Mouse (Mus musculus) limb, embryonic 14.5 days (tissue): ENCODE data around the gene Hbq1b. TPM values are rescaled to one million over a fixed set of nuclear protein-coding genes. Genes with fewer than 3 reads are reported as not detected.

Experiments
- ATAC-seq: fragments of 200-750 bp; cut with Nextera tagmentation; 2 replicates; pipeline ENCODE4 v1.8.0; 2017; ENCODE audit warnings: low read depth, moderate number of reproducible peaks, moderate TSS enrichment; ENCODE audit not compliant: low FRiP score
- DNase-seq: peaks from one replicate; pipeline ENCODE4 v3.0.0-alpha.2; 2015; ENCODE audit warnings: low spot score
- H3K27ac ChIP-seq: fragments of 300-500 bp; sonication (generic); replicated peaks from 2 replicates; pipeline ENCODE4 v1.5.1; 2014; ENCODE audit warnings: low read depth, mild to moderate bottlenecking, low read length, moderate library complexity, mixed read lengths
- H3K27me3 ChIP-seq: fragments of 300-500 bp; sonication (generic); 2 replicates; pipeline ENCODE4 v1.6.1; 2014; ENCODE audit warnings: low read length, mixed read lengths; ENCODE audit not compliant: control insufficient read depth, insufficient read depth
- H3K36me3 ChIP-seq: fragments of 300-500 bp; sonication (generic); 2 replicates; pipeline ENCODE4 v1.6.1; 2014; ENCODE audit warnings: mild to moderate bottlenecking, low read length, moderate library complexity, mixed read lengths; ENCODE audit not compliant: control insufficient read depth, insufficient read depth
- H3K4me1 ChIP-seq: fragments of 300-500 bp; sonication (generic); 2 replicates; pipeline ENCODE4 v1.6.1; 2014; ENCODE audit warnings: antibody characterized with exemption, low read length, mixed read lengths; ENCODE audit not compliant: control insufficient read depth, insufficient read depth
- H3K4me2 ChIP-seq: fragments of 300-500 bp; sonication (generic); replicated peaks from 2 replicates; pipeline ENCODE4 v1.6.1; 2014; ENCODE audit warnings: low read depth, mild to moderate bottlenecking, low read length, moderate library complexity; ENCODE audit not compliant: severe bottlenecking
- H3K4me3 ChIP-seq: fragments of 300-500 bp; sonication (generic); replicated peaks from 2 replicates; pipeline ENCODE4 v1.5.1; 2014; ENCODE audit warnings: low read length
- H3K9ac ChIP-seq: fragments of 300-500 bp; sonication (generic); 2 replicates; pipeline ENCODE4 v1.6.1; 2014; ENCODE audit warnings: mild to moderate bottlenecking, low read depth, low read length, moderate library complexity; ENCODE audit not compliant: severe bottlenecking
- H3K9me3 ChIP-seq: fragments of 300-500 bp; sonication (generic); 2 replicates; pipeline ENCODE4 v1.6.1; 2016; ENCODE audit warnings: low read length; ENCODE audit not compliant: control insufficient read depth
- POLR2A ChIP-seq: fragments of 200-500 bp; IDR thresholded peaks from 2 replicates; pipeline ENCODE4 v1.8.0; 2012; ENCODE audit warnings: inconsistent platforms, mild to moderate bottlenecking, moderate library complexity, borderline replicate concordance; ENCODE audit not compliant: insufficient read depth, insufficient read length; ENCODE audit errors: extremely low read depth
- WGBS: fragments of 180-500 bp; shearing (Covaris S2); extraction: QIAGEN DNeasy Blood & Tissue Kit; methylation state at CpG from one replicate; pipeline ENCODE4 v1.1.7; 2014; 5-methylcytosine and 5-hydroxymethylcytosine counted together
- polyA plus RNA-seq, 2 experiments: library from polyadenylated mRNA; depleted of rRNA in 1 of 2; stranded (reverse) in 1 of 2; unstranded in 1 of 2; fragments of >200 nt; fragmentation: Nextera tagmentation in 1 of 2; extraction: Ambion mirVana in 1 of 2; gene quantifications; 2 replicates each; pipeline versions ENCODE4 v1.2.1 to v1.2.3; 2012 to 2014

Hbq1b gene
- polyA plus RNA-seq, 2 experiments: 0.87 to 1.1 TPM

GRCm38 (mm10) chr11:32316009-32316408 is 29.2 kb downstream of the Hbq1b start:
- 80% methylated on average over 3 of the region's 3 CpGs for WGBS
- Histone ChIP-seq H3K4me3 (no peak overlapping the region), H3K9ac (no peak overlapping the region), H3K4me2 (no peak overlapping the region), H3K9me3 (no peaks in the 10 kb centered on the region), H3K4me1 (no peaks in the 10 kb centered on the region), H3K27ac (no peak overlapping the region), H3K36me3 (no peaks in the 10 kb centered on the region), H3K27me3 (no peaks in the 10 kb centered on the region)
- ATAC-seq (no peak), DNase-seq (no peak)
- TF ChIP-seq POLR2A: no peak

GRCm38 (mm10) chr11:32320507-32321195 is 33.9 kb downstream of the Hbq1b start:
- ATAC-seq: peak; percentile 53
- H3K9me3 ChIP-seq: no peaks in the 10 kb centered on the region
- 66% methylated on average over 11 of the region's 11 CpGs for WGBS
- no peaks in the 10 kb centered on the region for H3K27me3 ChIP-seq
- H3K9ac ChIP-seq: no peak overlapping the region
- H3K4me2 ChIP-seq: no peak overlapping the region
- no peak overlapping the region for H3K27ac ChIP-seq
- H3K4me1 ChIP-seq: no peaks in the 10 kb centered on the region
- no peaks in the 10 kb centered on the region for H3K36me3 ChIP-seq
- H3K4me3 ChIP-seq: no peak overlapping the region
- TF ChIP-seq POLR2A: no peak
- DNase-seq: no peak

DNA sequence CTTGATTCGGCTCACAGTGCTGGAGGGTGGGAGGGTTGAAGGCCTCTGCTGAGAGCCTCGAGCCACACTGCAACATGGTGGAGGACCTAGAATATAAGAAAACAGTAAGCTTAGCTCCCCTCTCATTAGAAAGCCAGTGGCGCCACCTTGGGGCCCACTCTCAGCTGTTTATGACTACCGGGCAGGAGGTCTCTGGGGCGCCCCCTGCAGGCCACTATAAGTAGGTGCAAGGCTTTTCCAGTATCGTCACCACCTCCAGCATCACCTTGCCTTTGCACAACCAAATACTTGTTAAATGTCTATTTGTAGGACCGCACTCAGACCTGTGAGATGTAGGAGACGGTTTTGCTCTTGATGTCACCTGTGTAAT is 34.4 kb downstream of the Hbq1b start:
- no peaks in the 10 kb centered on the region for H3K9me3 ChIP-seq
- DNase-seq (peak; percentile 62), ATAC-seq (no peak)
- no peak overlapping the region for H3K4me3 ChIP-seq
- H3K27me3 ChIP-seq: no peaks in the 10 kb centered on the region
- 36% methylated on average over 8 of the region's 8 CpGs for WGBS
- H3K4me1 ChIP-seq: no peaks in the 10 kb centered on the region
- no peaks in the 10 kb centered on the region for H3K36me3 ChIP-seq
- no peak overlapping the region for H3K9ac ChIP-seq
- no peak for TF ChIP-seq POLR2A
- no peak overlapping the region for H3K4me2 ChIP-seq
- H3K27ac ChIP-seq: no peak overlapping the region

- Histone ChIP-seq H3K4me3 (no peak overlapping the region), H3K4me1 (no peaks in the 10 kb centered on the region), H3K27me3 (no peaks in the 10 kb centered on the region), H3K9ac (no peak overlapping the region), H3K9me3 (no peaks in the 10 kb centered on the region), H3K27ac (no peak overlapping the region), H3K4me2 (peak overlapping the region; percentile 30; the same call in 1 of the 2 replicates), H3K36me3 (no peaks in the 10 kb centered on the region)
- DNase-seq (peak; percentile 90), ATAC-seq (peak; percentile 70)
- TF ChIP-seq POLR2A: no peak
- 12% methylated on average over 15 of the region's 15 CpGs for WGBS
These were observed 37.8 kb downstream of the Hbq1b start for GRCm38 (mm10) chr11:32324609-32325008.

GRCm38 (mm10) chr11:32331075-32331474 is 44.3 kb downstream of the Hbq1b start:
- no peak for ATAC-seq
- WGBS: 73% methylated on average over 6 of the region's 6 CpGs
- Histone ChIP-seq H3K27ac (no peak overlapping the region), H3K4me3 (no peak overlapping the region), H3K4me1 (no peaks in the 10 kb centered on the region), H3K36me3 (no peaks in the 10 kb centered on the region), H3K27me3 (no peaks in the 10 kb centered on the region), H3K9ac (no peak overlapping the region), H3K4me2 (no peak overlapping the region), H3K9me3 (no peaks in the 10 kb centered on the region)
- DNase-seq: peak; percentile 58
- no peak for TF ChIP-seq POLR2A

DNA sequence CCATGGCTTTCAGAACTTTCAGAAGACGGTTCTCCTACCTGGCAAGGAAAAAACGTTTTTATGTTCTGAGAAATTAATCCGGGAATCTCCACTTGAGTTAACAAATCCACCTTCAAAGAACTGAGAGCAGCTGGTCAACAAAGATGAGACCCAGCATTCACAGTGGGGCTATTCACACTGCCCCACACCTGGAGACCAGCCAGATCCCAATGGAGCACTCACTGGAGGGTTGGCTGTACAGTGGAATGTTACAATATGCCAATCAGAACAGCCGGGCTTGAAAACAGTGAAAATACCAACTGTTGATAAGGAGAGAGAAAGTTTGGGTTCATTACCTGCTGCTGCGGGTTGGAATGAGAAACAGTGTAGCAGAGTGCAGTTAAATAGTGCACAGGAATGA is 45.1 kb downstream of the Hbq1b start:
- no peak overlapping the region for H3K4me2 ChIP-seq
- ATAC-seq (no peak), DNase-seq (no peak)
- no peaks in the 10 kb centered on the region for H3K27me3 ChIP-seq
- H3K9ac ChIP-seq: no peak overlapping the region
- no peak overlapping the region for H3K4me3 ChIP-seq
- no peaks in the 10 kb centered on the region for H3K4me1 ChIP-seq
- H3K36me3 ChIP-seq: no peaks in the 10 kb centered on the region
- no peak overlapping the region for H3K27ac ChIP-seq
- no peaks in the 10 kb centered on the region for H3K9me3 ChIP-seq
- TF ChIP-seq POLR2A: no peak
- 60% methylated on average over 5 of the region's 5 CpGs for WGBS
